In genomic region chr3:121344056-121344945, GRCm38 (mm10) we compare ENCODE assay signal across 8 mouse cellular contexts. TPM values are rescaled to one million over a fixed set of nuclear protein-coding genes. Genes with fewer than 3 reads are reported as not detected.
A peak's percentile ranks its signal among the peaks of the same experiment; 100 is the strongest.
DNase-seq lines count a peak whose midpoint lies in the region; ATAC-seq and TF ChIP-seq lines count a peak whose summit lies in the region.

No protein-coding gene starts in this region.

- DNase-seq in heart, postnatal 0 days (ENCODE audit: low spot score), result no peak
- no peak for DNase-seq in heart, postnatal 4 days
- DNase-seq in embryo, embryonic 10.5 days (ENCODE audit: low spot score), result peak; percentile 40
- peak; percentile 49 for DNase-seq in midbrain, embryonic 14.5 days
- DNase-seq in gastrocnemius, postnatal 25 days, result no peak
- no peak for DNase-seq in adrenal gland, postnatal 4 days (ENCODE audit: low spot score in 2 of 2)
- no peak for DNase-seq in ovary, adult 18-20 months (ENCODE audit: low spot score)

- no peak overlapping the region for H3K4me3 ChIP-seq in heart, postnatal 0 days (ENCODE audit: low read depth, low read length)
- H3K4me3 ChIP-seq in hindbrain, embryonic 15.5 days, result no peak overlapping the region
- H3K4me3 ChIP-seq in midbrain, embryonic 14.5 days (replicated peaks; ENCODE audit: low read depth, low read length), result no peak overlapping the region

- H3K27me3 ChIP-seq in heart, postnatal 0 days (ENCODE audit: control insufficient read depth, insufficient read depth, low read length), result no peaks in the 10 kb centered on the region
- no peaks in the 10 kb centered on the region for H3K27me3 ChIP-seq in hindbrain, embryonic 15.5 days
- H3K27me3 ChIP-seq in midbrain, embryonic 14.5 days (ENCODE audit: control insufficient read depth, insufficient read depth, low read length), result no peaks in the 10 kb centered on the region

- no peak for TF ChIP-seq EP300 in heart, postnatal 0 days (IDR thresholded peaks at IDR 0.05; ENCODE audit: low read depth)

- H3K27ac ChIP-seq in heart, postnatal 0 days (ENCODE audit: low read depth), result peak overlapping the region; percentile 69; the same call in 1 of the 2 replicates
- H3K27ac ChIP-seq in hindbrain, embryonic 15.5 days (replicated peaks), result peak overlapping the region; percentile 59
- H3K27ac ChIP-seq in midbrain, embryonic 14.5 days (replicated peaks; ENCODE audit: low read depth, low read length), result peak overlapping the region; percentile 26

- 31% methylated on average over 8 of the region's 8 CpGs for WGBS in heart, postnatal 0 days
- 40% methylated on average over 8 of the region's 8 CpGs for WGBS in hindbrain, embryonic 15.5 days
- 16% methylated on average over 8 of the region's 8 CpGs for WGBS in midbrain, embryonic 14.5 days

- H3K9me3 ChIP-seq in heart, postnatal 0 days (replicated peaks; ENCODE audit: control insufficient read depth, low read length), result no peaks in the 10 kb centered on the region
- no peaks in the 10 kb centered on the region for H3K9me3 ChIP-seq in hindbrain, embryonic 15.5 days
- no peaks in the 10 kb centered on the region for H3K9me3 ChIP-seq in midbrain, embryonic 14.5 days (ENCODE audit: control insufficient read depth, low read length)

- H3K4me2 ChIP-seq in heart, postnatal 0 days (ENCODE audit: low read depth, low read length), result no peak overlapping the region
- no peak overlapping the region for H3K4me2 ChIP-seq in hindbrain, embryonic 15.5 days
- no peak overlapping the region for H3K4me2 ChIP-seq in midbrain, embryonic 14.5 days (ENCODE audit: low read length)

- no peak for TF ChIP-seq CTCF in heart, postnatal 0 days (IDR thresholded peaks at IDR 0.05; ENCODE audit: low read depth)

- no peak overlapping the region for H3K9ac ChIP-seq in heart, postnatal 0 days (replicated peaks; ENCODE audit: low read depth, low read length)
- no peak overlapping the region for H3K9ac ChIP-seq in hindbrain, embryonic 15.5 days
- no peak overlapping the region for H3K9ac ChIP-seq in midbrain, embryonic 14.5 days (replicated peaks; ENCODE audit: low read length)

- no peak for ATAC-seq in heart, postnatal 0 days (ENCODE audit: insufficient read depth, low read depth)
- peak; percentile 28; the same call in 1 of the 2 replicates for ATAC-seq in hindbrain, embryonic 15.5 days (ENCODE audit: low FRiP score, low read depth)
- ATAC-seq in midbrain, embryonic 14.5 days (ENCODE audit: low FRiP score, low TSS enrichment), result no peak

- no peaks in the 10 kb centered on the region for H3K36me3 ChIP-seq in heart, postnatal 0 days (replicated peaks; ENCODE audit: control insufficient read depth, insufficient read depth, low read length)
- H3K36me3 ChIP-seq in hindbrain, embryonic 15.5 days, result no peaks in the 10 kb centered on the region
- no peaks in the 10 kb centered on the region for H3K36me3 ChIP-seq in midbrain, embryonic 14.5 days (ENCODE audit: control insufficient read depth, insufficient read depth, low read length)

- peaks cover 19% of the 10 kb centered on the region for H3K4me1 ChIP-seq in heart, postnatal 0 days (ENCODE audit: control insufficient read depth, insufficient read depth)
- peaks cover 28% of the 10 kb centered on the region for H3K4me1 ChIP-seq in hindbrain, embryonic 15.5 days (replicated peaks)
- peaks cover 31% of the 10 kb centered on the region for H3K4me1 ChIP-seq in midbrain, embryonic 14.5 days (ENCODE audit: control insufficient read depth, insufficient read depth, low read length)

RNA-seq across cellular contexts. Expression of gene Alg14, which starts 52.7 kb away (rescaled TPM):
- 27.3 and 27.6 TPM in 2 replicates for total RNA-seq in heart, postnatal 0 days (2014; rRNA removed; ENCODE audit: low replicate concordance)
- 27.1 and 30.8 TPM in 2 replicates for polyA plus RNA-seq in heart, postnatal 0 days (2015; fragmentation: Nextera tagmentation; extraction: Ambion mirVana)
- 10 to 100 TPM; 21.9 to 24.7 TPM for total RNA-seq in heart, postnatal 4 days (2021)
- polyA plus RNA-seq in hindbrain, embryonic 15.5 days (2015; fragmentation: Nextera tagmentation; extraction: Ambion mirVana), result 34.6 and 38.0 TPM in 2 replicates
- 29.8 and 34.3 TPM in 2 replicates for polyA plus RNA-seq in midbrain, embryonic 14.5 days (2014; fragmentation: Nextera tagmentation; extraction: Ambion mirVana)
- 1 to 10 TPM; 9.2 to 9.3 TPM for total RNA-seq in gastrocnemius, postnatal 25 days (2021)
- 10 to 100 TPM; 27.6 to 31.0 TPM for total RNA-seq in adrenal gland, postnatal 4 days (2021)

Comparison
In these comparisons a context has a peak if more than half of its experiments do, and no peak if none do; other contexts are left out.
1. DNase-seq: peak in embryo, embryonic 10.5 days (single experiment) and midbrain, embryonic 14.5 days (single experiment); none in heart, postnatal 0 days (single experiment), heart, postnatal 4 days (single experiment), gastrocnemius, postnatal 25 days (single experiment), adrenal gland, postnatal 4 days (0 of 2) and ovary, adult 18-20 months (single experiment).
2. Peak in every context shown above with its lines, with median percentiles within 50 percentile points of each other: H3K27ac ChIP-seq.